Mouse (Mus musculus) ES-E14 (cell line): Measurements from ENCODE around the gene Rora. TPM values are rescaled to one million over a fixed set of nuclear protein-coding genes. Genes with fewer than 3 reads are reported as not detected.

Experiments
- DNase-seq: peaks from one replicate; pipeline ENCODE4 v3.0.0-alpha.2; 2013; ENCODE audit warnings: low read depth, low spot score
- H3K27ac ChIP-seq: 2 replicates; pipeline ENCODE4 v1.5.1; 2012; ENCODE audit warnings: low read depth, mild to moderate bottlenecking, low read length, moderate library complexity, mixed read lengths; ENCODE audit not compliant: poor library complexity, insufficient read depth, severe bottlenecking
- H3K36me3 ChIP-seq: 2 replicates; pipeline ENCODE4 v1.6.1; 2012; ENCODE audit warnings: mild to moderate bottlenecking, low read length, moderate library complexity, mixed read lengths; ENCODE audit not compliant: control insufficient read depth, poor library complexity, insufficient read depth, severe bottlenecking
- H3K4me1 ChIP-seq, 2 experiments: fragments of 150-350 bp in 1 of 2; sonication (generic) in 1 of 2; 2 replicates each; pipeline ENCODE4 v1.6.1; 2012; ENCODE audit warnings: low read length in 2 of 2, mild to moderate bottlenecking in 1 of 2, mixed read lengths in 1 of 2; ENCODE audit not compliant: control insufficient read depth in 2 of 2, insufficient read depth in 2 of 2, poor library complexity in 1 of 2
- H3K4me3 ChIP-seq, 2 experiments: fragments of 150-350 bp in 1 of 2; sonication (generic) in 1 of 2; 2 replicates each; pipeline ENCODE4 v1.5.1; 2012; ENCODE audit warnings: low read length in 2 of 2, low read depth in 1 of 2, mild to moderate bottlenecking in 1 of 2, mixed read lengths in 1 of 2; ENCODE audit not compliant: insufficient read depth in 1 of 2, poor library complexity in 1 of 2, severe bottlenecking in 1 of 2
- H3K9ac ChIP-seq: 2 replicates; pipeline ENCODE4 v1.6.1; 2012; ENCODE audit warnings: low read depth, mild to moderate bottlenecking, low read length, mixed read lengths; ENCODE audit not compliant: poor library complexity, insufficient read depth, severe bottlenecking
- H3K9me3 ChIP-seq: fragments of 150-350 bp; sonication (generic); 2 replicates; pipeline ENCODE4 v1.6.1; 2012; ENCODE audit warnings: low read depth, mild to moderate bottlenecking, low read length; ENCODE audit not compliant: control insufficient read depth, insufficient read depth
- CHD2 ChIP-seq: IDR thresholded peaks from 2 replicates; pipeline ENCODE4 v1.6.1; 2014; ENCODE audit warnings: mild to moderate bottlenecking, low read depth, low read length, inconsistent platforms
- HCFC1 ChIP-seq: IDR thresholded peaks from 2 replicates; pipeline ENCODE4 v1.6.1; 2012; ENCODE audit warnings: low read length, inconsistent platforms, borderline replicate concordance; ENCODE audit not compliant: insufficient read depth
- MAFK ChIP-seq: IDR thresholded peaks from 2 replicates; pipeline ENCODE4 v1.6.1; 2014; ENCODE audit warnings: mild to moderate bottlenecking, low read depth, low read length, inconsistent platforms; ENCODE audit not compliant: insufficient read depth
- ZC3H11A ChIP-seq: IDR thresholded peaks from 2 replicates; pipeline ENCODE4 v1.6.1; 2012; ENCODE audit warnings: low read depth, mild to moderate bottlenecking, inconsistent platforms, low read length, borderline replicate concordance
- ZNF384 ChIP-seq: IDR thresholded peaks from 2 replicates; pipeline ENCODE4 v1.6.1; 2012; ENCODE audit warnings: low read depth, low read length, inconsistent platforms
- in situ Hi-C, 2 experiments: fragments of 600-800 bp; cut with MboI; formaldehyde crosslinking; loops; one replicate each; pipeline ENCODE4 v1.15.1; 2025; ENCODE audit warnings: low sequenced_read_pairs in 2 of 2, inconsistent platforms in 1 of 2; ENCODE audit not compliant: unreplicated experiment in 2 of 2
- total RNA-seq: library from RNA; depleted of rRNA; stranded (reverse); fragments of 300-350 nt; gene quantifications from 2 replicates; pipeline ENCODE4 v1.2.3, GENCODE M21; 2012

The Rora gene
- total RNA-seq, 1 experiment = 2.1 TPM

DNA sequence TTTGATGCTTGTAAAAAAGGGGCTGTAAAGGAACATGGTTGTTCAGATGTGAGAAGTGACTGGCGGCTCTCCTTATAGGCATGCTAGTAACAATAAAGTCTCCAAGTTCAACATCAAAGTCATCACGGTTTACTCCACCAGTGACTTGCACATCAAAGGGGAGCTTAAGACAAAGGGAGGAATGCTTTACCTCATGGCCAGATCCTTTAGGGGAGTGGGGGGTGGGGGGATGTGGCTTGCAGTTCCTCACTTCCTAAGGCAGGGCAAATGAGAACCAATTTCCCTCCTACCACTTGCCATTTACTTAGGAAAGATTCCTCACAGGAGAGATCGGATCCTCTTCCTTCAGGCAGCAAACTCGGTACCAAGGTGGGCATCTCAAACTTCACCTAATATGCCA lies 648.4 kb downstream of the Rora start:
- no peaks in the 10 kb centered on the region for H3K9me3 ChIP-seq
- no peak for TF ChIP-seq CHD2
- no peak for TF ChIP-seq ZNF384
- TF ChIP-seq HCFC1 = no peak
- TF ChIP-seq MAFK = no peak
- TF ChIP-seq ZC3H11A = no peak
- no peak overlapping the region for H3K27ac ChIP-seq
- H3K36me3 ChIP-seq = no peaks in the 10 kb centered on the region
- peak; percentile 58 for DNase-seq
- H3K4me1 ChIP-seq = peaks cover 0 to 3% of the 10 kb centered on the region in 2 experiments; a peak in 1 of 4 replicates
- no peak overlapping the region for H3K4me3 ChIP-seq
- H3K9ac ChIP-seq = no peak overlapping the region
- in situ Hi-C loops = no loop called here

DNA sequence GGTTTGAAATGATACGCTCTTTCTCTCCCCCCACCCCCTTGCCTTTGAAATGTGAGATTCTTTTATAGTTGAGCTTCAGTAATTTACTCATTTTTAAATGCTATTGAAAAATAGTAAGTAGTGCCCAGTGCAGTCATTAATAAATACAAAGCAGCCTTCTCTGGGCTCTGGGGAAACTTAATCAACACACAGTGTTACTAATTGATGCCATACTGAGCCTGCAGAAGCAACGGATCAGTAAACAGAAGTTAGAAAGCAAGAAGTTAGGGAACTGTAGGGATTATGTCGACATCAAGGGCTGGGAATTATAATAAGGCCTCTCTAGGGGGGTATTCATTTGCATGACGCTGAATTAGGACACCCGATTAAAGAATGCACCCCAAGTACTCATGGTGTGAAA lies 649.3 kb downstream of the Rora start:
- Histone ChIP-seq H3K36me3 (no peaks in the 10 kb centered on the region), H3K9ac (no peak overlapping the region), H3K4me3 (no peak overlapping the region), H3K9me3 (no peaks in the 10 kb centered on the region), H3K4me1 (peaks cover 0 to 3% of the 10 kb centered on the region in 2 experiments; a peak in 1 of 4 replicates), H3K27ac (no peak overlapping the region)
- in situ Hi-C loops = no loop called here
- DNase-seq = no peak
- TF ChIP-seq ZNF384 (no peak), MAFK (no peak), ZC3H11A (no peak), HCFC1 (no peak), CHD2 (no peak)

- TF ChIP-seq ZNF384 (no peak), ZC3H11A (no peak)
- H3K4me1 ChIP-seq = peaks cover 0 to 3% of the 10 kb centered on the region in 2 experiments; a peak in 1 of 4 replicates
- DNase-seq = no peak
- H3K4me3 ChIP-seq = no peak overlapping the region
- no peak overlapping the region for H3K27ac ChIP-seq
- H3K9me3 ChIP-seq = no peaks in the 10 kb centered on the region
- in situ Hi-C loops = no loop called here
- no peak overlapping the region for H3K9ac ChIP-seq
- H3K36me3 ChIP-seq = no peaks in the 10 kb centered on the region
These were observed 649.9 kb downstream of the Rora start for GRCm38 (mm10) chr9:69303346-69303944.

- in situ Hi-C loops = no loop called here
- no peak overlapping the region for H3K9ac ChIP-seq
- TF ChIP-seq HCFC1 (no peak), ZC3H11A (no peak), CHD2 (no peak), ZNF384 (no peak), MAFK (no peak)
- no peaks in the 10 kb centered on the region for H3K9me3 ChIP-seq
- H3K27ac ChIP-seq = no peak overlapping the region
- DNase-seq = no peak
- no peak overlapping the region for H3K4me3 ChIP-seq
- peaks cover 0 to 3% of the 10 kb centered on the region in 2 experiments; a peak in 1 of 4 replicates for H3K4me1 ChIP-seq
- no peaks in the 10 kb centered on the region for H3K36me3 ChIP-seq
These were observed 650.4 kb downstream of the Rora start for GRCm38 (mm10) chr9:69303962-69304361.

DNA sequence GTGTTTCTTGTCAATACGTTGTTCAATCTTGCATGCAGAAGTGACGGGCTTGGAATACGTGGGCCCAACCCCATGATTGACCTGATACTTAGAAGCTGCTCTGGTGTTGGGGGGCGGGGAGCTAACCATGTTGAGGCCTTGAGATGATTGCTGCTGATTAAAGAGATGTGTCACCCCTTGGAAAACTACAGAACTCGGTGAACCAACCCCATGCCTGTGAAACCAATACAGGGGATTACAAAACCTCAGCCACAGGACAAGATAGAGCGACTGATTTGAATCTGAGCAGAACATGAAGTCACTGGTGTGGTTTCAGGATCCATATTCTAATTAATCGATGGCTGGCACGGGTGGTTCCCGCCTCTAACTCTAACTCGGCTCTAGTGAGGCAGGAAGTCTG lies 650.9 kb downstream of the Rora start:
- H3K4me3 ChIP-seq = no peak overlapping the region
- H3K27ac ChIP-seq = no peak overlapping the region
- H3K36me3 ChIP-seq = no peaks in the 10 kb centered on the region
- in situ Hi-C loops = no loop called here
- peaks cover 0 to 3% of the 10 kb centered on the region in 2 experiments; a peak in 1 of 4 replicates for H3K4me1 ChIP-seq
- TF ChIP-seq CHD2 (no peak), HCFC1 (no peak), ZNF384 (no peak), ZC3H11A (no peak), MAFK (no peak)
- H3K9me3 ChIP-seq = no peaks in the 10 kb centered on the region
- no peak for DNase-seq
- no peak overlapping the region for H3K9ac ChIP-seq
